Mouse (Mus musculus) sigmoid colon, adult 10 weeks (tissue): ENCODE data around the gene Cntnap4. TPM values are rescaled to one million over a fixed set of nuclear protein-coding genes. Genes with fewer than 3 reads are reported as not detected.

Source experiments
- polyA plus RNA-seq: library from polyadenylated mRNA; stranded (reverse); fragments of 350-450 nt; fragmentation: Illumina TruSeq; extraction: RNeasy Lipid Tissue Mini Kit (QIAGEN cat#74804); gene quantifications from one replicate; pipeline ENCODE4 v1.2.3, GENCODE M21; 2014; ENCODE audit warnings: low read depth, low replicate concordance

Cntnap4 gene
- 0.38 TPM for polyA plus RNA-seq

GRCm38 (mm10) chr8:112569471-112570141, at the start of gene Cntnap4:
Gene Cntnap4, plus strand, starts transcription at chr8:112570043.

